Mouse (Mus musculus) lung, postnatal 0 days (tissue): Measurements from ENCODE around the gene Nrd1.

ENCODE experiments used
- CTCF ChIP-seq: IDR thresholded peaks from 2 replicates; pipeline ENCODE4 v1.5.1; 2016; ENCODE audit warnings: antibody characterized with exemption, mild to moderate bottlenecking
- EP300 ChIP-seq: IDR thresholded peaks from 2 replicates; pipeline ENCODE4 v1.6.1; 2016; ENCODE audit warnings: antibody characterized with exemption, mild to moderate bottlenecking, control low read depth

DNA sequence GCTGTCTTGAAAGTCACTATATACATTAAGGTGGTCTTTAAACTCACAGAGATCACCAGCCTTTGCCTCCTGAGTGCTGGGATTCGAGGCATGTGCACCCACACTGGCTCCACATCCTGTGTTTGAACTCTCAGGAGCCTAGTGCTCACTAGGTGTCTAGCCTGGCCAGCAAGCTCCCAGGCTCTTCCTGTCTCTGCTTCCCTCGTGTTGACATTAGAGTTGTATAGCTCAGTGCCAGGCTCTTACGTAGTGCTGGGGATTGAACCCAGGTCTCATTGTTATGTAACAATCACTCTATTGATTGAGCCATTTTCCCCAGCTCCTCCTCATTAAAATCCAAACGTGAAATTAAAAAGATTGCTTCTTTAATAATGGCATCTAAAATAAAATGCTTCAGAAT lies 18.8 kb downstream of the Nrd1 start:
- TF ChIP-seq CTCF (no peak), EP300 (no peak)
